Mouse (Mus musculus) thymus, adult 2 months (tissue): ENCODE data around the gene Igsf9b. TPM values are rescaled to one million over a fixed set of nuclear protein-coding genes. Genes with fewer than 3 reads are reported as not detected.

Source experiments
- DNase-seq: peaks from one replicate; pipeline ENCODE4 v3.0.0; 2021
- H3K27ac ChIP-seq: fragments of 200-500 bp; 2 replicates; pipeline ENCODE4 v1.5.1; 2012; ENCODE audit warnings: low read length, control low read depth; ENCODE audit not compliant: control insufficient read depth, insufficient read depth
- H3K27me3 ChIP-seq: fragments of 200-500 bp; 2 replicates; pipeline ENCODE4 v1.6.1; 2012; ENCODE audit warnings: mild to moderate bottlenecking, low read length, moderate library complexity, mixed read lengths; ENCODE audit not compliant: control insufficient read depth, insufficient read depth
- H3K36me3 ChIP-seq: fragments of 200-500 bp; 2 replicates; pipeline ENCODE4 v1.6.1; 2012; ENCODE audit warnings: mild to moderate bottlenecking, low read length, moderate library complexity; ENCODE audit not compliant: control insufficient read depth, insufficient read depth
- H3K4me1 ChIP-seq: fragments of 200-500 bp; replicated peaks from 2 replicates; pipeline ENCODE4 v1.6.1; 2012; ENCODE audit warnings: low read length; ENCODE audit not compliant: control insufficient read depth, insufficient read depth
- H3K4me3 ChIP-seq: fragments of 200-500 bp; 2 replicates; pipeline ENCODE4 v1.5.1; 2012; ENCODE audit warnings: mild to moderate bottlenecking, low read length, control low read depth, moderate library complexity; ENCODE audit not compliant: control insufficient read depth, insufficient read depth
- CTCF ChIP-seq: fragments of 200-500 bp; IDR thresholded peaks from 2 replicates; pipeline ENCODE4 v1.5.1; 2012; ENCODE audit warnings: mild to moderate bottlenecking, control low read depth, low read length, moderate library complexity, borderline replicate concordance; ENCODE audit not compliant: control insufficient read depth, poor library complexity, insufficient read depth; ENCODE audit errors: extremely low read depth
- POLR2A ChIP-seq: fragments of 200-500 bp; IDR thresholded peaks from 2 replicates; pipeline ENCODE4 v1.6.1; 2012; ENCODE audit warnings: mild to moderate bottlenecking, low read length, control low read depth, moderate library complexity; ENCODE audit not compliant: control insufficient read depth, poor library complexity, insufficient read depth; ENCODE audit errors: extremely low read depth
- WGBS: fragments of 180-500 bp; shearing (Covaris S2); methylation state at CpG from one replicate; pipeline ENCODE4 v1.1.7; 2018; 5-methylcytosine and 5-hydroxymethylcytosine counted together
- polyA plus RNA-seq: library from polyadenylated mRNA; depleted of rRNA; stranded (reverse); fragments of >200 nt; gene quantifications from 2 replicates; pipeline ENCODE4 v1.2.3, GENCODE M21; 2012

Gene Igsf9b
- polyA plus RNA-seq, 1 experiment: 1.0 TPM

DNA sequence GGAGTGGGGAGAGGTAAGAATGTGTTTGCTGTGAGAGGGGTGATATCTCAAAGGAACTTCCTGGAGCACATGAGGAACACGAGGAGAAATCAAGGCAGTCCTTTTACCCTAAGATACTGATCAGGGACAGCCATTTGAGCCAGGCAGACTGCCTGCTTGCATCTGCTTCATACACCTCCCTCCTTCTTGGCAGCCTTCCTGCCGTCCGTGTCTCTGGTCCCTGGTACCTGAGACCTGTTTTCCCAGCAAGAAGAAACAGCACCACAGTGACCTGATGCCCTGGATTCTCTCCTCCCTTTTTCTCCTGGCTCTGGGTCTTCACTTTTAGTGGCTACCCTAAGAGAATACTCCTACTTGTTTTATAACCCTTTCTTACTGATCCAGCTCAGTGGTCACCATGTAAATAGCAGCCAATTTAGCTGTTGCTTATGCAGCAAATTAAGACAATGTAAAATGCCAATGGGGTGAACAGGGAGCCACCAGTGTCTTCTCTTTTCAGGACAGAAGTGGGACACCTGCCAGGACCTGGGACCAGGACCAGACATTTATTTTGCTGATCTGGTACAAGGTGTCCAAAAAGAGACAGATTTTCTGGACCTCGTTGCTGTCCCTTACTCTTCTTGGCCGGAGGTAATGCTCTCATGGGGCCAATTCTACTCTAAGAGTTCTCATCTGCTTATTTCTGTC lies 21.5 kb upstream of the Igsf9b start:
- no peak for TF ChIP-seq POLR2A
- TF ChIP-seq CTCF: no peak
- WGBS: 66% methylated on average over 5 of the region's 5 CpGs

DNA sequence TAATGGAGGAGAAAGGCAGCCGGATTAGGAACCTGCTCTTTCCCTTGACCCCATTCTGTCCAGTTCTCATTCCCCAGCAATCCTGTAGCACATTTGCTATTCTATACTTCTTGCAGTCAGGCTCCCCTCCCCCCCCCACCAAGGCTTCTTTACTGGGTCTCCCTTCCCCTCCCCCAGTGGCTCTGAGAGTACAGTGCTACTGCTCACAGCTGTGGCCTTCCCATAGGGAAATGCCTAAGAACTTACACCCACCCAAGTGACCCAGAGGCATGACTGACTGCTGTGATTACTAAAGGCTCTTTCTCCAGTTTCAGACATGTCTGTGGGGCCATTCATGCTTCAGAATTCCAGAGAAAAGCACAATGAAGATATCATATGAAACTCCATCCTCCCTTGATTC lies 20.0 kb upstream of the Igsf9b start:
- H3K4me1 ChIP-seq: no peaks in the 10 kb centered on the region
- TF ChIP-seq CTCF (no peak), POLR2A (no peak)
- DNase-seq: no peak
- 97% methylated on average over 1 of the region's 1 CpGs for WGBS
- no peak overlapping the region for H3K4me3 ChIP-seq
- H3K27me3 ChIP-seq: no peaks in the 10 kb centered on the region
- H3K27ac ChIP-seq: no peak overlapping the region
- H3K36me3 ChIP-seq: no peaks in the 10 kb centered on the region

More for the DNA sequence above, 21.5 kb upstream of the Igsf9b start:
- no peak for DNase-seq
- no peak overlapping the region for H3K4me3 ChIP-seq
- no peaks in the 10 kb centered on the region for H3K36me3 ChIP-seq
- no peak overlapping the region for H3K27ac ChIP-seq
- H3K27me3 ChIP-seq: no peaks in the 10 kb centered on the region
- no peaks in the 10 kb centered on the region for H3K4me1 ChIP-seq

DNA sequence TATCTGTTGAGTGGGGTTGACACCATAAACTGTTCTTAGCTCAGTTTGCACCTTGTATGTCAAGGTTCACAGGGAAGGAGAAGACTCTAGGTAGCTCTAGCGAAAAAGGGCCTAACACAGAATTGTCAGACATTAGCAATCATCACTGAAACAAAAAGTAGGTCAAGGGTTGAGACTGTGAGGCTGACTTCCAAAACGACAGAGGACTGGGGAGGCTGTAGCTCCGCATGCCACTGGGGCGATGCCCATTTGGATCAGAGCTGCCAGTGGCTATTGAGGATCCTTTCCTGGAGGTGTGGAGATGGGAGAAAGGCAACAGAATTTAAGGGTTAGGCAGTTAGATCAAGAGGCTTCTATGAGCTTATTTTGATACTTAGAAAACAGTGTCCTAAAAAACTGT lies 18.0 kb upstream of the Igsf9b start:
- no peaks in the 10 kb centered on the region for H3K36me3 ChIP-seq
- DNase-seq: no peak
- 75% methylated on average over 4 of the region's 4 CpGs for WGBS

DNA sequence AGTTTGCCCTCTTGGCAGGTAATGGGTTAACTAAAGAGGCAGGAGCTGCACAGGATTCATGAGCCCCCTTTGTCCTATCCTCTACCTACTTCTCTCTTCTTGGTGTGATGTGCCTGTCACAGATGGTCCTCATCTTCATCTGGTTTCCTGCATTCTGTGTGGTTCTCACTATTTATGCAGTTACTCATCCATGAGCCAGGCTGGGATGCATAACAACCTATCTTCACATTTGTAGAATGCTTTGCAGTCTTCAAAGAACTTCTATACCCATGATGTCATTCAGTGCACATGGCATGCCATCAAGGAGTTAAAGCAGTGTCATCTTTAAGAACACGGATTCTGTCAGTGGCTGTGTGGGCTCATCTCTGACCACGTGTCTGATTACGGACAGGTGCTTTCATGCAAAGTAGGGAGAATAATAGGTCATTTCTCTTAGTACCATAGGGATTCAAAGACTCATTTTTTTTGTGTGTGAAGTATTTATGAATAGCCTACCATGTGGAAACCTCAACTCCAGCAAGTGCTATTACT lies 13.2 kb upstream of the Igsf9b start:
- Histone ChIP-seq H3K27me3 (no peaks in the 10 kb centered on the region), H3K36me3 (no peaks in the 10 kb centered on the region), H3K4me3 (no peak overlapping the region), H3K27ac (no peak overlapping the region), H3K4me1 (no peaks in the 10 kb centered on the region)
- no peak for TF ChIP-seq CTCF
- TF ChIP-seq POLR2A: no peak
- DNase-seq: no peak
- WGBS: 74% methylated on average over 3 of the region's 3 CpGs

More for the DNA sequence above, 18.0 kb upstream of the Igsf9b start:
- no peak for TF ChIP-seq CTCF
- TF ChIP-seq POLR2A: no peak
- Histone ChIP-seq H3K4me1 (no peaks in the 10 kb centered on the region), H3K27me3 (no peaks in the 10 kb centered on the region), H3K4me3 (no peak overlapping the region), H3K27ac (no peak overlapping the region)

DNA sequence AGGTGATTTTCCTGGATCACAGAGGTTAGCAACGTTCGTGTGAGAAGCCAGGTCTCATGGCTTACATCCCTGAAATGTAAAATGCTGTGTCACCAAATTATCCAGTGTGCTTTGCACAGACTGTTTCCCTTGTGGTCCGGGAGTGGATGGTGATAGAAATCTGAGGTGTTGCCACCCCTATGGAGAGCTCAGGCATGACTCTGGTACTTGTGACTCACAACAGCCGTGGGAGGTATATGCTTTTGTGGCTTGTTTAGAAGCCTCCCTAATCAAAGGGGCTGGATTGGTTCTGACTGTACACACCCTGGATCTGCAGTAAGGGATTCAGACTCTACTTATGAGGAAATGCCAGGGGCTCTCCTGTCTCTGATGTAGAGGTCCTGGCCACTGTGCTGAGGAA lies 12.7 kb upstream of the Igsf9b start:
- H3K27me3 ChIP-seq: no peaks in the 10 kb centered on the region
- H3K36me3 ChIP-seq: no peaks in the 10 kb centered on the region
- H3K4me1 ChIP-seq: no peaks in the 10 kb centered on the region
- no peak overlapping the region for H3K4me3 ChIP-seq
- H3K27ac ChIP-seq: no peak overlapping the region
- no peak for DNase-seq
- TF ChIP-seq CTCF (no peak), POLR2A (no peak)
- 65% methylated on average over 4 of the region's 4 CpGs for WGBS

DNA sequence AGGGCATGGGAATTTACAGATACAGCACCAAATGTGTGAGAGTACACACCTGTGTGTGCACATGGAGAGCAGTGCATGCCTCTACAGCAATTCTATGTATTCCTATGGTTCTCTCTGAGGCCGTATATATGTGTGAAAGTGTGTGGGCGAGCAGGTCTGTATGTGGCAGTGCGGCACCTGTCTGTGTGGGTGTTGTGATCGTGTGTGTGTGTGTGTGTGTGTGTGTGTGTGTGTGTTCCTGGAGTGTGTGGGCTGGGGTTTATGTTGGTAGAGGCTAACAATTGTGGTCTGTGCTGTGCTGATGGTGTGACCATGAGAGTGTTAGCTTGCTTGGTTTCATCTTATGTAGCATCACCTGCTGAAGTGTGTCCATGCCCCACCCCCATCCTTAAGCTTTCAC lies 12.1 kb upstream of the Igsf9b start:
- Histone ChIP-seq H3K4me3 (no peak overlapping the region), H3K4me1 (no peaks in the 10 kb centered on the region), H3K36me3 (no peaks in the 10 kb centered on the region), H3K27me3 (no peaks in the 10 kb centered on the region), H3K27ac (no peak overlapping the region)
- no peak for TF ChIP-seq POLR2A
- no peak for TF ChIP-seq CTCF
- 82% methylated on average over 4 of the region's 4 CpGs for WGBS
- DNase-seq: no peak

DNA sequence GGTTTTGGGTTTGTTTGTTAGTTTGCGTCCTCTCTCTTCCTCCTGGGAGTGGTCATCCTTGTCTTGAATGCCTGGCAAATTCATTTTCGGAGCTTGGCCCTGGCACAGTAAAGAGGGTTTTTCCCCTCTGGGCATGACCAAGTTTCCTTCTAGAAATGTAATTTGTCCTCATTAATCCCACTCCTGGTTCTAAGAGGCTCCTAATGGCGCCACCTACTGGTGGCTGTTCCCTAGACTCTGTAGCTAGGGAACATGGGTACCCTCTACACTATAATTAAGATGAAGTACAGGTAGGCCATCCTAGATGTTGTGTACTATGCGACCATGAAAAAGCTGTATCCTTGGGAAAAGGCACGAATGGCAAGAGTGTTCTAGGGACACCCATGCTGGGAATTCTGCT lies 11.6 kb upstream of the Igsf9b start:
- H3K27ac ChIP-seq: no peak overlapping the region

More for the DNA sequence above, 11.6 kb upstream of the Igsf9b start:
- H3K36me3 ChIP-seq: no peaks in the 10 kb centered on the region
- DNase-seq: no peak
- no peak overlapping the region for H3K4me3 ChIP-seq
- TF ChIP-seq CTCF: no peak
- no peak for TF ChIP-seq POLR2A
- 40% methylated on average over 5 of the region's 5 CpGs for WGBS
- H3K4me1 ChIP-seq: no peaks in the 10 kb centered on the region
- H3K27me3 ChIP-seq: no peaks in the 10 kb centered on the region
